Mouse (Mus musculus): ENCODE results near the gene Abr.

DNA sequence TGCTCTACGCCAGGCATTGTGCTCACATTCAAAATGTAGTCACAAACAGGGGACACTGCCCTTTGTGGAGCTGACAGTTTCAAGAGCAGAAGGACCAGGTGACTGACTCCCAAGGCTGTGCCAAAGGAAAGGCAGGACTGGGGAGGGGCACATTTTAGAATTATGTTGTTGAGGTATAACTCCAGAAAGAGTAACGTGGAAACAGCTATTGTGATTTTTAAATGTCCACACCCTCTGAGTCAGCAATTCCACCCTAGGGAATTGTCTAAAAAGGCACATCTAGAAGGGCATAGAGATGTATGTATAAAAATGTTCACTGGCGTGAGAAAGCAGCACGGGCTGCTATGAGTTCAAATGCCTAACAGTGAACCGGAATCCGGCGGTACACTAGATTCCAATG lies 122.5 kb downstream of the Abr start:
- TF ChIP-seq POLR2A (IDR thresholded peaks at IDR 0.05; ENCODE audit: low read depth, low read length) (no peak), CTCF (IDR thresholded peaks at IDR 0.05; ENCODE audit: borderline replicate concordance, insufficient read depth, low read length) (no peak)
